Mouse (Mus musculus) kidney, embryonic 15.5 days (tissue): ENCODE results near the gene Nmnat3. TPM values are rescaled to one million over a fixed set of nuclear protein-coding genes. Genes with fewer than 3 reads are reported as not detected.

ENCODE experiments used
- ATAC-seq: fragments of 200-750 bp; cut with Nextera tagmentation; replicated peaks from 2 replicates; pipeline ENCODE4 v1.8.0; 2017; ENCODE audit warnings: moderate TSS enrichment; ENCODE audit not compliant: low FRiP score
- H3K27ac ChIP-seq: fragments of 300-500 bp; sonication (generic); 2 replicates; pipeline ENCODE4 v1.5.1; 2015; ENCODE audit warnings: mild to moderate bottlenecking, inconsistent platforms
- H3K27me3 ChIP-seq: fragments of 300-500 bp; sonication (generic); 2 replicates; pipeline ENCODE4 v1.6.1; 2015; ENCODE audit warnings: inconsistent platforms
- H3K36me3 ChIP-seq: fragments of 300-500 bp; sonication (generic); 2 replicates; pipeline ENCODE4 v1.6.1; 2015; ENCODE audit warnings: inconsistent platforms
- H3K4me1 ChIP-seq: fragments of 300-500 bp; sonication (generic); 2 replicates; pipeline ENCODE4 v1.6.1; 2015; ENCODE audit warnings: inconsistent platforms
- H3K4me2 ChIP-seq: fragments of 300-500 bp; sonication (generic); 2 replicates; pipeline ENCODE4 v1.6.1; 2015; ENCODE audit warnings: moderate library complexity, mild to moderate bottlenecking, inconsistent platforms
- H3K4me3 ChIP-seq: fragments of 300-500 bp; sonication (generic); replicated peaks from 2 replicates; pipeline ENCODE4 v1.5.1; 2015; ENCODE audit warnings: mild to moderate bottlenecking, inconsistent platforms
- H3K9ac ChIP-seq: fragments of 300-500 bp; sonication (generic); 2 replicates; pipeline ENCODE4 v1.6.1; 2015; ENCODE audit warnings: mild to moderate bottlenecking, inconsistent platforms
- H3K9me3 ChIP-seq: fragments of 300-500 bp; sonication (generic); replicated peaks from 2 replicates; pipeline ENCODE4 v1.6.1; 2016; ENCODE audit warnings: inconsistent platforms
- WGBS: fragments of 180-500 bp; shearing (Covaris S2); methylation state at CpG from one replicate; pipeline ENCODE4 v1.1.7; 2015; ENCODE audit warnings: mixed read lengths; 5-methylcytosine and 5-hydroxymethylcytosine counted together
- polyA plus RNA-seq: library from polyadenylated mRNA; unstranded; fragments of >200 nt; fragmentation: Nextera tagmentation; extraction: Ambion mirVana; gene quantifications from 2 replicates; pipeline ENCODE4 v1.2.1, GENCODE M21; 2015

Gene Nmnat3
- polyA plus RNA-seq, 1 experiment from 2014 or later, result 10.4 TPM

DNA sequence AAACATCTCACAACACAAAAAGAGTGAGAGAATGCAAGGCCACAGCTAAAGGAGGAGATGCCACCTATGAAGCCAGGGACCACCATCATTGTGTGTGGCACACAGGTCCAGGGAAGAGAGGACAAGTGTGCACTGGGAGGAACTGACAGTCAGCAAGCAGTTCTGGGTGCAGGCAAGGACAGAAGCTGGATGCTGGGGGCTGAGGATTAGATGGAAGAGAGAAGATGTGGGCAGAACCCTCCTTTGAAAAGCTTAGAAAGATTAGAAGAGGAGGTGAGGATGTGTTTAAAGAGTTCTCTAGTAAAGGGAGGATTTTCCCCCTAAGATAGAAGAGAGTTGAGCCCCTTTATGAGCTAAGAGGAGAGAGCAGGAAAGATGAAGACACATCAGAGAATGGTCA is 2.4 kb downstream of the Nmnat3 start:
- no peak for ATAC-seq
- no peak overlapping the region for H3K9ac ChIP-seq
- H3K4me2 ChIP-seq, result no peak overlapping the region
- H3K27me3 ChIP-seq, result no peaks in the 10 kb centered on the region
- no peak overlapping the region for H3K4me3 ChIP-seq
- H3K9me3 ChIP-seq, result no peaks in the 10 kb centered on the region
- H3K27ac ChIP-seq, result no peak overlapping the region
- H3K36me3 ChIP-seq, result no peaks in the 10 kb centered on the region
- no peaks in the 10 kb centered on the region for H3K4me1 ChIP-seq

DNA sequence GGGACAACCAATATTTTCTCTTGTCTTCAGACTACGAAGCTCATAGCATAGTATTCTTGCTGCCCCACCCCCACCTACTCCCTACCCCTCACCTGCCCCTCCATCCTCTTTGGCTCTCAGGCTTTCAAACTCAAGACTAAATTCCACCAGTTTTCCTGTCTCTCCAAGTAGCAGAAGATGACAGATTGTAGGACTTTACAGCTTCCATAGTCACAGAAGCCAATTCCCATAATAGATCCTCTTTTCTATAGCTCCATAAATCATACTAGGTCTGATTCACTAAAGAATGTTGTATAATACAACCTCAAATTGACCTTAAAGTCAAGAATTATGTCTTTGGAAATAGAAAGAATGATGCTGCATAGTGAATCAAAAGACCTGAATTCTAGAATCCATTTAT is 3.4 kb downstream of the Nmnat3 start:
- H3K9me3 ChIP-seq, result no peaks in the 10 kb centered on the region
- no peak overlapping the region for H3K27ac ChIP-seq
- no peak overlapping the region for H3K9ac ChIP-seq
- no peak overlapping the region for H3K4me3 ChIP-seq
- 0 out of 2 replicates have a peak, but pooled peaks cover 3% of the 10 kb centered on the region for H3K4me1 ChIP-seq
- no peak for ATAC-seq
- no peaks in the 10 kb centered on the region for H3K36me3 ChIP-seq
- no peaks in the 10 kb centered on the region for H3K27me3 ChIP-seq
- 76% methylated on average over 1 of the region's 1 CpGs for WGBS
- no peak overlapping the region for H3K4me2 ChIP-seq

DNA sequence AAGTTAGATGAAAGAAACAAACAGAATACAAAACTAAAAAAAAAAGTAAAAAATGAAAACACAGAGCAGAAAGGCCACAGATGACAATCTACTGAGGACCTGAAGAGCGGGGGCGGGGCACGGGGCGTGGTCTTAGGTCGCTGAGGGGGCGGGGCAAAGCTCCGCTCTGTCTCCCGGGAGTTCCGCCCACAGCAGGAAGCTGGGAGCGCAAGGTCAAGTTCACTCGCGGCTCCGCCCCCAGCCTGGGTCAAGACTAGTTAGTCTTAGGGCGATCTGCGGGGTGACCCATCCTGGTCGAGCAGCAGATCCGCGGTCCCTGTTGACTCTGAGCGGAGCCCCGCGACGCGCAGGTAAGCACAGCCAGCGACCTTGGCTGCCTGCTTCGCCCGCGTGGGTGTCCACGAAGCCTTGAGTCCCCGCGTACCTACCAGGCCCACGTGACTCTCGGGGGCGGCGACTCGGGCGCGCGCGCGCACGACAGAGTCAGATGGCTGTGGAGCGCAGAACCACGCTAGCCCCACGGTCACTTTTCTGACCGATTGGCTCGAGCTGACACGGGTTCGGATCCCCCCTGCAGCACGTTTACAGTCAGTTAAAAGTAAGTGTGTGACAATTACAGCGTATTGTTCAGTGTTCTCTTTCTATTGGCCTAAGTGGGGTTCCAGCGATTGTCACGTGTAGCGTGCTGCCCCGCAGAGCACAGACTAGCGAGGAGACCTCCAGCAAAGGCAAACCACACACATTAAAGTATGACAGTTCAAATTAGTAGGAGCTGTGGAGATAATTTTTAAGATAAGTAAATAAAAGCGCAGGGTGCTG is 9.4 kb downstream of the Nmnat3 start:
- Histone ChIP-seq H3K4me2 (peak overlapping the region; percentile 72), H3K9ac (peak overlapping the region; percentile 27), H3K27me3 (no peaks in the 10 kb centered on the region), H3K36me3 (no peaks in the 10 kb centered on the region), H3K9me3 (no peaks in the 10 kb centered on the region), H3K4me3 (peak overlapping the region; percentile 58), H3K27ac (peak overlapping the region; percentile 89), H3K4me1 (peaks cover 40% of the 10 kb centered on the region)
- 1% methylated on average over 56 of the region's 56 CpGs for WGBS
- ATAC-seq, result peak; percentile 73

DNA sequence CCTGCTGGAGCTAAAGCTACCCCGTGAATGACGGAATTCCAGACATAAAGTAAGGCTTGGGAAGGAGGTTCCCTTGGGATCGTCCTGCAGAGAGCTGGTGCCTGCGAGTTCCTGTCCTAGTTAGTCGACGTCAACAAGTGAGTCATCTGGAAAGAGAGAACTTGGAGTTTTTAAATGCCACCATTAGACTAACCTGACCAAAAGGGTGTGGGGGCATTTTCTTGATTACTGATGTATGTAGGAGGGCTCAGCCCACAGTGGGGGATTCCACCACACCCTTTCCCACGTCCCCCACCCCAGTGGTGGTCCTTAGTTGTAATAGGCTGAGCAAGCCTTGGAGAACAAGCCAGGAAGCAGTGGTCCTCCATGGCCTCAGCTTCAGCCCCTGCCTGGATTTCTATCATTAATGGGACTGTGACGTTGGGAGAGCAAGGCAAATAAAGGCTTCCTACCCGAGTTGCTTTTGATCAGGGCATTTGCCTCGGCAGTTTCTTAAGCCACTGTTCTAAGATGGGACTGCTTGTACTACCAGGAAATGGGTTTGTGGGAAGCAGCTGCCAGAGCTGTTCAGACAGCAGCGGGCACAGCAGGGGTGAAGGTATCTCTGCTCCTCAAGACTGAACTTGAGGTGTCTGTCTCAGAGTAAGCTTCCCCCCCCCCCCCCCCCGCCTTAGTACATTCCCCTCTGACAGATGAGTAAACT is 10.2 kb downstream of the Nmnat3 start:
- peak overlapping the region; percentile 72 for H3K4me2 ChIP-seq
- WGBS, result 14% methylated on average over 11 of the region's 12 CpGs
- peak overlapping the region; percentile 58 for H3K4me3 ChIP-seq
- H3K36me3 ChIP-seq, result no peaks in the 10 kb centered on the region
- H3K9me3 ChIP-seq, result no peaks in the 10 kb centered on the region
- ATAC-seq, result 0 out of 2 replicates have a peak, but pooled peaks have one; percentile 8
- peaks cover 40% of the 10 kb centered on the region for H3K4me1 ChIP-seq
- H3K27me3 ChIP-seq, result no peaks in the 10 kb centered on the region
- peak overlapping the region; percentile 27; the same call in 1 of the 2 replicates for H3K9ac ChIP-seq
- no peak overlapping the region for H3K27ac ChIP-seq

DNA sequence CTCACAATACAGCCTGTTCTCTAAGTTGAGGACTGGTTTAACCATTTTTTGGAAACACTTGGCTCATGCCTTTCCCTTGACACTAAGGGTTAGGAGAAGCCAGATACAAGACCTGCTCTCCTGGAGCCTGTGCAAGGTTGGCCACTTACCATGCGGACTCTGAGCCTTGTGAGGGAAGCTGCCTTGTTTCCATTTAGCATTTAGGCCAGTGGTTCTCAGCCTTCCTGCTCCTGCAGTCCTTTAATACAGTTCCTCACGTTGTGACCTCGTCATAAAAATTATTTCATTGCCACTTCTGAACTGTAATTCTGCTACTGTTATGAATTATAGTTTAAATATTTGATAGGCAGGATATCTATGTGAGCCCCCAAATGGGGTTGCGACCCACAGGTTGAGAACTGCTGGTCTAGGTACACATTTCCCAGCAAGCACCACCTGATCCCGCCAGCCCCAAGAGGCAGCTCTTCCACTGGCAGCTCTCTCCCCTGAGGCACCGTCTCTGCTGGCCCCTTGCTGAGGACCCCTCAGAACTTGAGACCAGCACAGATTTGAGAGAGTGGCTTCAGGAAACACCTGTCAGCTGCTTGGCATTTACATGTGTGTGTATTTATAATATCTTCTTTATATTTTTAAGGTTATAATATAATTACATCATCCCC is 10.8 kb downstream of the Nmnat3 start:
- Histone ChIP-seq H3K4me1 (peaks cover 40% of the 10 kb centered on the region), H3K27ac (no peak overlapping the region), H3K9ac (no peak overlapping the region), H3K4me2 (peak overlapping the region; percentile 72; the same call in 1 of the 2 replicates), H3K36me3 (no peaks in the 10 kb centered on the region), H3K27me3 (no peaks in the 10 kb centered on the region), H3K4me3 (no peak overlapping the region), H3K9me3 (no peaks in the 10 kb centered on the region)
- no peak for ATAC-seq
- 80% methylated on average over 6 of the region's 6 CpGs for WGBS

DNA sequence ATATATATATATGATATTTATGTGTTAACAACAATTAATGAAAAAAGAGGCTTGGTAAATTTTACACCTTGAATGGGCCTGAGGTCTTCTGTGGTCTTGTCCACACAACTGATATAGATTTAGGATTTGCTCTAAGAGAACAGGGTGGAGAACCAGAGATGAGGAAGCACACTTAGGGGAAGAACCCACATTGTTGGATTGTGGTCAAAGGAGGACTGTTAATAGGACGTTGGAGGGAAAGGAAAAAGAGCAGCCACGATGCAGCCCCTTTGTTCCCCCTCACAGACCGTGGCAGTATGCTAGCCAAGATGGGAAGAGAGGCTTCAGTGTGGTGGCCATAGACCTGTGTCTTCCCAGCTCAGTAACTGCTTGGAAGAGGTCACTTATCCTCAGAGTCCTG is 11.5 kb downstream of the Nmnat3 start:
- Histone ChIP-seq H3K9me3 (no peaks in the 10 kb centered on the region), H3K27me3 (no peaks in the 10 kb centered on the region), H3K4me1 (peaks cover 40% of the 10 kb centered on the region), H3K36me3 (no peaks in the 10 kb centered on the region), H3K9ac (no peak overlapping the region), H3K4me2 (no peak overlapping the region), H3K4me3 (no peak overlapping the region), H3K27ac (no peak overlapping the region)
- ATAC-seq, result no peak
- WGBS, result 82% methylated on average over 3 of the region's 3 CpGs

DNA sequence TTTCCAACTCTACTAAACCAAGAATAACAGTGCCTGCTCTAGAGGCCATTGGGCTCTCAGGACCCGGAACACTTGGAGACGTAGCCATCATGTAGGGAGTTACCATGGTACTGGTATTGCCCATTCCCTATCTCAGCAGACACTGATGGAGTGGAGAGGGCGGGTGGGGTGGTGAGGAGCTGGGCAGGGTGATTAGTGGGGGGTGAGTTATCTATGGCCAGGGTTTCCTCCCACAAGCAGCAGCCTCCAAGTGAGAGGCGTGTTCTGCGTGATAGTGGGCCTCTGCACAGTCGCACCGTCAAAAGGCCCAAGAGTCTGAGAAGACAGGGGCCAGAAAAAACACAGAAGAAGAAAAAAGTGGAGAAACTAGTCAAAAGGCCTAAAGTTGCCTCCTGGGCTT is 12.0 kb downstream of the Nmnat3 start:
- Histone ChIP-seq H3K27ac (no peak overlapping the region), H3K27me3 (no peaks in the 10 kb centered on the region), H3K36me3 (no peaks in the 10 kb centered on the region), H3K4me3 (no peak overlapping the region), H3K9ac (no peak overlapping the region), H3K4me1 (peaks cover 40% of the 10 kb centered on the region), H3K9me3 (no peaks in the 10 kb centered on the region), H3K4me2 (no peak overlapping the region)
- WGBS, result 60% methylated on average over 7 of the region's 7 CpGs
- ATAC-seq, result peak; percentile 37; the same call in 1 of the 2 replicates

DNA sequence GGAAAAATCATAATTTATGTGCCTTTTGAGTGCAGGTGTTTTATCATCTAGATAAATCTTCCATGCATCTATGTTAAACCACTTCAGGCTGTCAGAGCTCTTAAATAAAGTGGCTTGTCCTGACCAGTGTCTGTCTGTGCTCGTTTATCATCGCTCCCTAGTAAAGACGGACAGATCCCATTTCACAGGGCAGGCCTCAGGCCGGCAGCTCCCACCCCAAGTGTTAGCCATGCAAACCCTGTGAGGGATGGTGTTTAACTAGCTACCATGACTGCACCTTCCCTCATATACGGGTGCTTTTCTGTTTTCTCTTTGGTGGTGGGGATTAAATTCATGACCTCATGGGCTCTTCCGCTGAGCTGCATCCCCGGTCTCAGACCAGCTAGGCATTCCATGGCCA is 13.3 kb downstream of the Nmnat3 start:
- Histone ChIP-seq H3K4me3 (no peak overlapping the region), H3K36me3 (no peaks in the 10 kb centered on the region), H3K27me3 (no peaks in the 10 kb centered on the region), H3K4me2 (no peak overlapping the region), H3K9ac (no peak overlapping the region), H3K9me3 (no peaks in the 10 kb centered on the region), H3K27ac (peak overlapping the region; percentile 54; the same call in 1 of the 2 replicates), H3K4me1 (peaks cover 37% of the 10 kb centered on the region)
- peak; percentile 80 for ATAC-seq
- WGBS, result 38% methylated on average over 7 of the region's 7 CpGs

DNA sequence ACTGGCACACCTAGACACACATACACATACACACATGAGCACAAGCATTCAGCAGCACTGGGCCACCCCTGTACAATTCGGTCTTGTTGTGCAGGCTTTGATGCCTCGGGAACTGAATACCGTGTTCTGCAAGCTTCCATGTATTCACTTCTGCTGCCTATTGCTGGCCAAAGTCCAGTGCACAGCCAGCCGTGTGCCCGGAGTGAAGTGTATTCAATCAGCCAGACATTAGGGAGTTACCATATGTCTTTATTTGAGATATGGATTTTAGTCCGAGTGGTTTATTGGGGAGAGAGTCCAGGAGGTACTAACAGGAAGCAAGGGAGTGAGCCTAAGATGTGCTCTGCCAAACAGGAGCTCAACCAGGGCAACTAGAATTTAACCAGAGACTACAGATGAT is 19.8 kb downstream of the Nmnat3 start:
- Histone ChIP-seq H3K4me3 (no peak overlapping the region), H3K27ac (no peak overlapping the region), H3K9ac (no peak overlapping the region), H3K27me3 (no peaks in the 10 kb centered on the region), H3K9me3 (no peaks in the 10 kb centered on the region), H3K4me1 (peaks cover 4% of the 10 kb centered on the region; the same call in 1 of the 2 replicates), H3K36me3 (no peaks in the 10 kb centered on the region), H3K4me2 (no peak overlapping the region)
- ATAC-seq, result no peak
- WGBS, result 70% methylated on average over 6 of the region's 6 CpGs

DNA sequence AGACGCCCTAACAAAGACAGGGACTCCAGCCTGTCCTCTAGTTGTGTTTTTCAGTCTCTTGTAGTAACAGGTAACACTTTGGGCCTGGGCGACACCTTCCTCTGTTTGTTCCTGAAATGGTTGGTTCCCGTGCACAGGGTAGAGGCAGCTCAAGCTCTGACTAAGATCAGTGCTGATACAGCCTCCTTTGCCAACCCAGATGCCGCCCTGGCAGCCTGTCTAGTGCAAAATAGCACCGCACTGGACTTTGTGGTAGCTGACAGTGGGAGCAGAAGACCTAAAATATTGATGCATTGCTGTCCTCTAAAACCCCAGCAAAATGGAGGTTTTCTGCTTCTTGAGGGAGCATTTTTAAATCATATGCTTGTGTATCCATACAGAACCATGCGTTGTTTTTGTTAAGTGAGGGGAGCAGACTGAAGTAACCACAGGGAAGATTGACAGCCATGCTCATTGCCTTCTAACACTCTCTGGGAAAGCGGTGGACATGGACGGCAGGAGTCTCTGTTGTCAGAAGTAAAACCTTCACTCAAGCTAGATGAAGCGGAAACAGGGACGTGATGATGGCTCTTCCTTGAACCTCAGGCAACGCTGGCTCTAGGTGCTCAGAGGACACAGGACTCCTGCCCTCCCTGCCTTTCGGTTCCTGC is 24.2 kb downstream of the Nmnat3 start:
- Histone ChIP-seq H3K36me3 (no peaks in the 10 kb centered on the region), H3K4me2 (no peak overlapping the region), H3K9ac (no peak overlapping the region), H3K4me3 (no peak overlapping the region), H3K27me3 (no peaks in the 10 kb centered on the region), H3K9me3 (no peaks in the 10 kb centered on the region), H3K4me1 (peaks cover 9% of the 10 kb centered on the region; the same call in 1 of the 2 replicates), H3K27ac (no peak overlapping the region; the same call in 1 of the 2 replicates)
- ATAC-seq, result no peak
- 55% methylated on average over 12 of the region's 12 CpGs for WGBS

DNA sequence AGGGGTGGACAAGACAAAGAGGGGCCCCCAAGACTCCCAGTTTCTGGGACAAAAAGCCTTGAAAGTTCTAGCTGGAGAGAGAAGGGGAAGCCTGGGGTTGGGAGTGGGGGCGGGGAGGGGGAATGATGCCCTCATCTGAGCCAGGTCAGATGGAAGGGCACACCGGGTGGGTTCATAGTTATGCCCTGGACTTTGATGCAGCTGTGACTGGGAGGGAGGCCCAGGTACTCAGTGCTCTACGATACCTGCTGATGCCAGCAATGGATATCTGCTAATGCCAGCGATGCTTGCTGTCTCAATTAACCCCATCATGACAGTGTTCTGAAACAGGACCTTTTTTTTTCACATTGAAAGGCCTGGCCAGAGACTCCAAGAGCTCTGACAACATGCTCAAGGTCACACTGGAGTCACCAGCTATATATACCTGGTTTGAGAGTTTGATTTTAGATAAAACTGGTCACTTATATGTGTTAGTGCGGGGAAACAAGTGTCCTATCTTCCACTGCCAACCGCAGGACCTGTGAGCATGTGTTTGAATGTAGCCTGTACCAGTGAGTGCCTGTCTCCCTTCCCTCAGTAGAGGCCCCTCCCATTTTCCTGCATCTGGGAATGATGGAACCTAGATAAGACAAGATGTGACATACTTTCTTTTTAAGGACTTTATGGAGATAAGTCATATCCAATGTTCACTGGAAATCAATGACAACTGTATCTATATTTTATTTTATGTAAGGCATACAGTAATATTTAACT is 25.6 kb downstream of the Nmnat3 start:
- Histone ChIP-seq H3K4me2 (no peak overlapping the region), H3K4me1 (peaks cover 16% of the 10 kb centered on the region; the same call in 1 of the 2 replicates), H3K4me3 (no peak overlapping the region), H3K27ac (no peak overlapping the region), H3K9me3 (no peaks in the 10 kb centered on the region), H3K9ac (no peak overlapping the region), H3K36me3 (no peaks in the 10 kb centered on the region), H3K27me3 (no peaks in the 10 kb centered on the region)
- no peak for ATAC-seq
- 74% methylated on average over 6 of the region's 6 CpGs for WGBS
